Mouse (Mus musculus) kidney, embryonic 15.5 days (tissue): ENCODE results near the gene Rnd3. TPM values are rescaled to one million over a fixed set of nuclear protein-coding genes. Genes with fewer than 3 reads are reported as not detected.
A peak's percentile ranks its signal among the peaks of the same experiment; 100 is the strongest.

Experiments
- ATAC-seq: fragments of 200-750 bp; cut with Nextera tagmentation; replicated peaks from 2 replicates; pipeline ENCODE4 v1.8.0; 2017; ENCODE audit warnings: moderate TSS enrichment; ENCODE audit not compliant: low FRiP score
- H3K27ac ChIP-seq: fragments of 300-500 bp; sonication (generic); 2 replicates; pipeline ENCODE4 v1.5.1; 2015; ENCODE audit warnings: mild to moderate bottlenecking, inconsistent platforms
- H3K27me3 ChIP-seq: fragments of 300-500 bp; sonication (generic); 2 replicates; pipeline ENCODE4 v1.6.1; 2015; ENCODE audit warnings: inconsistent platforms
- H3K36me3 ChIP-seq: fragments of 300-500 bp; sonication (generic); 2 replicates; pipeline ENCODE4 v1.6.1; 2015; ENCODE audit warnings: inconsistent platforms
- H3K4me1 ChIP-seq: fragments of 300-500 bp; sonication (generic); 2 replicates; pipeline ENCODE4 v1.6.1; 2015; ENCODE audit warnings: inconsistent platforms
- H3K4me2 ChIP-seq: fragments of 300-500 bp; sonication (generic); 2 replicates; pipeline ENCODE4 v1.6.1; 2015; ENCODE audit warnings: moderate library complexity, mild to moderate bottlenecking, inconsistent platforms
- H3K4me3 ChIP-seq: fragments of 300-500 bp; sonication (generic); replicated peaks from 2 replicates; pipeline ENCODE4 v1.5.1; 2015; ENCODE audit warnings: mild to moderate bottlenecking, inconsistent platforms
- H3K9ac ChIP-seq: fragments of 300-500 bp; sonication (generic); 2 replicates; pipeline ENCODE4 v1.6.1; 2015; ENCODE audit warnings: mild to moderate bottlenecking, inconsistent platforms
- H3K9me3 ChIP-seq: fragments of 300-500 bp; sonication (generic); replicated peaks from 2 replicates; pipeline ENCODE4 v1.6.1; 2016; ENCODE audit warnings: inconsistent platforms
- WGBS: fragments of 180-500 bp; shearing (Covaris S2); methylation state at CpG from one replicate; pipeline ENCODE4 v1.1.7; 2015; ENCODE audit warnings: mixed read lengths; 5-methylcytosine and 5-hydroxymethylcytosine counted together
- polyA plus RNA-seq: library from polyadenylated mRNA; unstranded; fragments of >200 nt; fragmentation: Nextera tagmentation; extraction: Ambion mirVana; gene quantifications from 2 replicates; pipeline ENCODE4 v1.2.1, GENCODE M21; 2015

Rnd3 gene
- polyA plus RNA-seq: 41.6 and 43.5 TPM in 2 replicates

DNA sequence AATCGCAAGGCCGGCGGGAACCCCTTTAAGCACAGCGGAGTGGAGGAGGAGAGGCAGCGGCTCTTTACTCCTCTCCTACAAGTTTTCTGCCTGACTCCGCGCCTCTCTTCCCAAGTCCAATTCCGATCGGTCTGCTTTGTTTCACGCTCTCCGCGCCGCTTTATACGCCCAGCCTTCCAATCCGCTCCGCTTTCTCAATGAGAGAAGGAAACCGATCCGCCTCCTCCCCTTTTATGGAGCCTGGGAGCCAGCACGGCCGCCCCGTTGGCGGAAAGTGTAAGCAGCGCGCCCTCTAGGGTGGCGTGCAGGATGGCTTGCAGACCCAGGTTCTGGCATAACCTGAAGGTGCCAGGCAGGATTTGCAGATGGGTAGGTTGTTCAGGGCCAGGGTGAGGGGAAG, at the start of gene Rnd3:
Rnd3 (minus strand) TSS at position 137 of the 400 bp plus-strand sequence.
- H3K4me1 ChIP-seq: peaks cover 21% of the 10 kb centered on the region
- no peaks in the 10 kb centered on the region for H3K9me3 ChIP-seq
- no peaks in the 10 kb centered on the region for H3K36me3 ChIP-seq
- peak within 1 kb of the TSS; percentile 75 for H3K9ac ChIP-seq
- WGBS: under 1% methylated on average over 25 of the region's 25 CpGs
- H3K27me3 ChIP-seq: 0 out of 2 replicates have a peak, but pooled peaks cover 4% of the 10 kb centered on the region
- peak within 1 kb of the TSS; percentile 78 for H3K4me2 ChIP-seq
- peak; percentile 72 for ATAC-seq
- peak within 1 kb of the TSS; percentile 82 for H3K4me3 ChIP-seq
- H3K27ac ChIP-seq: peak within 1 kb of the TSS; percentile 89

DNA sequence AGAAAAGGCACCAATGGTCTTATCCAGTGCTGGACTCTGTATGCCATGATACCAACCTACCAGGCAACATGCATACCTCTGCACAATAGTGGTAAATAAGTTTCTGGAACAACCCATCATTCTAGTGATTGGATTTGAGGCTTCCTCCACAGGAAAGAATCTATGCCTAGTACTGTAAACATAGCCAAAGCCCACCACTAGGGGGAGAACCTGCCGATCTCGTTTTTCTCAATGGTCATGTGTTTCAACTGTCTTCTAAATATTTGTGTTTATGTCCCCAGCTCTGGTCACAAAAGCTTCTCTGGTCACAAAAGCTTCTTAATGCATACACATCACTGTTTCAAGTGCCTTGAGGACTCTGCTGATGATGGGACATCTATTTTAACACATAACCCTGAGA, 43.4 kb upstream of the Rnd3 start:
- WGBS: 66% methylated on average over 2 of the region's 2 CpGs
- H3K9ac ChIP-seq: no peak overlapping the region
- H3K4me3 ChIP-seq: no peak overlapping the region
- H3K4me1 ChIP-seq: no peaks in the 10 kb centered on the region
- H3K36me3 ChIP-seq: no peaks in the 10 kb centered on the region
- no peaks in the 10 kb centered on the region for H3K27me3 ChIP-seq
- H3K4me2 ChIP-seq: no peak overlapping the region
- H3K27ac ChIP-seq: no peak overlapping the region
- no peaks in the 10 kb centered on the region for H3K9me3 ChIP-seq
- no peak for ATAC-seq

DNA sequence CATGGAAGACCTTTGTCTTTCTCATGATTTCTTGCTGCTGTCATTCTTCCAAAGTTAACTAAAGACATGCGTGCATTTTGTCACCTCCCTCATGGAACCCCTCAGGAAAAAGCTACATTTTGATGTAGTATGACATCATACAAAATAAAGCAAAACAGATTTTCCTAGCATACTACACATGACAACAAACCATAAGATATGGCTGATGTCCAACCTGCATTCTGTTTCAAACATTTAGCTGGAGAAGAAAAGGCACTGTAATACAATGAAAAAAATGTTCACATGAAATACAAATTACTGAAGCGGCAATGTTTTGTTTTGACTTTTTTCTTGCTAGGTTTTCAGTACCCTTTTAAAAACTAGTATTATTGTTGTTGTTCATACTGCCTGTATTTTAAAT, 36.9 kb upstream of the Rnd3 start:
- H3K27me3 ChIP-seq: no peaks in the 10 kb centered on the region
- H3K4me1 ChIP-seq: no peaks in the 10 kb centered on the region
- no peak overlapping the region for H3K4me2 ChIP-seq
- ATAC-seq: no peak
- H3K36me3 ChIP-seq: no peaks in the 10 kb centered on the region
- no peak overlapping the region for H3K4me3 ChIP-seq
- no peaks in the 10 kb centered on the region for H3K9me3 ChIP-seq
- 84% methylated on average over 2 of the region's 2 CpGs for WGBS
- no peak overlapping the region for H3K9ac ChIP-seq
- no peak overlapping the region for H3K27ac ChIP-seq

DNA sequence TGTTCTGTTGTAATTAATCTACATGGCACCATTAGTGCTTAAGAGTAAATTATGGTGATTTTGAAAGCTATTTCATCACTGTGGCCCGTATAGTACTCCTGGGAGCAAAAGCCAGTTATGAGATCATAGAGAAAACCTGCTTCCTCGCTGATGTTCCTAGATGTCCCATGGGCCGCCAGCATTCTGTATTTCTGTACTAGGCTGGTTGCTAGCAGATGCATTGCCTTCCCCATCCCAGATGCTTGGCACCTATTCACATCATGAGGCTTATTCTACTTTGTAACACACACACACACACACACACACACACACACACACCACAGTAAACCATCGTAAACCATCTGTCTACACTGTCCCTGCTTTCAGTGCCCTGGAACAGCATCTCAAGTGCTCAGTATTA, 34.1 kb upstream of the Rnd3 start:
- 90% methylated on average over 4 of the region's 4 CpGs for whole genome bisulfite sequencing
- no peak overlapping the region for H3K4me2 ChIP-seq
- no peak overlapping the region for H3K9ac ChIP-seq
- no peaks in the 10 kb centered on the region for H3K9me3 ChIP-seq
- H3K4me1 ChIP-seq: no peaks in the 10 kb centered on the region
- ATAC-seq: no peak
- no peak overlapping the region for H3K27ac ChIP-seq
- H3K36me3 ChIP-seq: no peaks in the 10 kb centered on the region
- no peaks in the 10 kb centered on the region for H3K27me3 ChIP-seq
- no peak overlapping the region for H3K4me3 ChIP-seq

DNA sequence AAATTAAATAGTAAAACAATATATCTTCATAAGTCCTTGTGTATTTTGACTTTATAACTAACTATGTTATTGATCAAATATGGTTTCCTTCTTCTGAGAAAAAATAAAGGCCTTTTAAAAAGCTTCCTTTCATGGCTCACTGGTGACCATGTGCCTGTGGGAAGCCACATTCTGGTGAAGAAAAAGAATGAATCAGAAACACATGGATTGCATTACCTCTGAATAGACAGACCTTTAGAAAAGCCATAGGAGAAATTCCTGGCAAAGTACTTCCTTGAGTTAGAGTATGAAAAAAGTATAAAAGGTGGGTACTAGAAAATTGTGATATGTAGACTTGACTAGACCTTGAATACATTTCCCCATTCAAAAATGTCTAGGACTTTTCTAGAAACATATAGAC, 32.5 kb upstream of the Rnd3 start:
- Histone ChIP-seq H3K27ac (no peak overlapping the region), H3K4me2 (no peak overlapping the region), H3K4me3 (no peak overlapping the region), H3K36me3 (no peaks in the 10 kb centered on the region), H3K27me3 (no peaks in the 10 kb centered on the region), H3K9me3 (no peaks in the 10 kb centered on the region), H3K4me1 (no peaks in the 10 kb centered on the region), H3K9ac (no peak overlapping the region)
- ATAC-seq: no peak

DNA sequence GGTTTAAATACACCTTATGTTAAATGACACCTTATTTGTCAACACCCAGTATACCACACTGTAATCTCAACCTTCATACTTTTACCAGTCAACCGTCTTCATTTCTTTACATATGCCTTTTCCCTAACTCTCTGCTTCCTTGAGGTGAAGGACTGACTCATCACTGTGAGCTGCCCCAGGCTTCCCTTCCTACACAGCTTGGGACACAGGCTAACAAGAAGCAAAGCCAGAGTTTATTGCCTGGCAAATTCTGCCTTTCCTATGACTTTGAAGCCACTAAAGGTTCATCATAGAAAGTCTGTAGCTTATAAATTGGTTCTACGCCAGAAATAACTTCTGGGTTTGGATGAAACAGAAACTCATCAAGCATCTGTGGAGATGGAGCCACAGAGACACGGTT, 30.2 kb upstream of the Rnd3 start:
- Histone ChIP-seq H3K27ac (no peak overlapping the region), H3K27me3 (no peaks in the 10 kb centered on the region), H3K9ac (no peak overlapping the region), H3K36me3 (no peaks in the 10 kb centered on the region), H3K4me1 (no peaks in the 10 kb centered on the region), H3K9me3 (no peaks in the 10 kb centered on the region), H3K4me2 (no peak overlapping the region), H3K4me3 (no peak overlapping the region)
- WGBS: 83% methylated on average over 3 of the region's 3 CpGs
- no peak for ATAC-seq

DNA sequence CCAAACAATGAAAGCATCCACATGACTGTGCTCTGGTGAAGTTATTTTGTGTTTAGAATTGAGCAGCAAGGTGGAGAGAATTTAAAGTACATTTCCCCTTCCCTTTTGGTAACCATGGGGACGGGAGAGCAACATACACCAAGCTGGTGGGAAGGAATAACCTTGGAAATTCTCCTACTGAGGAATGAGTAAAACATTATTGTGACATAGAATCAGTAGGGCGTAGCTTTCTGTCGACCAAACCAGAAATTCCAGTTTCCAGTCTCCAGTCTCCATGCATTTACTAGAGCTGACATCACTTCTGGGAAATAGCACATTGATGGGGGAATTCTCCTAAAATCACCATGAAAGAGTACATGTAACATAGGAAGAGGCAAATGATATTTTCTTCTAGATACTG, 28.7 kb upstream of the Rnd3 start:
- 68% methylated on average over 3 of the region's 3 CpGs for WGBS
- Histone ChIP-seq H3K9me3 (no peaks in the 10 kb centered on the region), H3K27me3 (no peaks in the 10 kb centered on the region), H3K4me1 (no peaks in the 10 kb centered on the region), H3K9ac (no peak overlapping the region), H3K27ac (no peak overlapping the region), H3K4me2 (no peak overlapping the region), H3K4me3 (no peak overlapping the region), H3K36me3 (no peaks in the 10 kb centered on the region)
- ATAC-seq: no peak

DNA sequence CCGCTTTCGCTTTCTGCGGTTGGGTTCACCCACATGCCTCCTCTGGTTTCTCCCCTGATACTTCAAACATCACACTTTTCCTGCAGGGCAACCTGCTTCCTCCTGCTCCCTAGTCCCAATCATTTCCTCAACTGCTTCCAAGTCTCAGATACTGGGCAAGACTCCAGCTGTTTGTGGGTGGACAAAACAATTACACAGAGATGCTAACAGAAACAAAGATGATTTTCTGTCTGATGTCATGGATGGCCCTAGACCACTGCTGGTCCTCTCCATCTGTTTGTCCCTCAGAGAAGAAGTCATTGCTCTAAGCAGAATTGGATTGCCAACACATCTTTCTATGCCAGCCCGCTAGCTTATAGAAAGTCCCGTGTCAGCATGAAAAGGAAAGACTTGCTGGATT, 26.4 kb upstream of the Rnd3 start:
- Histone ChIP-seq H3K36me3 (no peaks in the 10 kb centered on the region), H3K9ac (no peak overlapping the region), H3K4me2 (no peak overlapping the region), H3K9me3 (no peaks in the 10 kb centered on the region), H3K27me3 (no peaks in the 10 kb centered on the region), H3K4me3 (no peak overlapping the region), H3K27ac (no peak overlapping the region), H3K4me1 (no peaks in the 10 kb centered on the region)
- 90% methylated on average over 5 of the region's 5 CpGs for WGBS
- no peak for ATAC-seq

DNA sequence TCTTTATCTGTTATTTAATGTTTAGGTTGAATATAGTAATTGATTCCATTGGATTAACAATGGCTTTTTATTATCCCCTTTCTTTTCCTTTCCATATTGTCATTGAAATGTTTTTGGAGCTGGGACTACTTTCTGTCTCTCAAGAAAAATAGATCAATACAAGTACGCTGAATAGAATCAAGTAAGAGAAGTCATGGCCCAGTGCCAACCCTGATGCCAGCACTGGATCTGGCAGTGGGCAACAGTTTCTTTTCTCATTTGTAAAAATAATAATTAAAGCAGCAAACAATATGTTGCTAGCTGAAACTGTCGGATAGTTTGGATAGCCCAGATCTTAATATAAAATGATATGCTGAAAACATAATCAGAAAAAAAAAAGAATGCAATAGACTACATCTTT, 12.2 kb upstream of the Rnd3 start:
- 91% methylated on average over 2 of the region's 2 CpGs for WGBS
- Histone ChIP-seq H3K9ac (no peak overlapping the region), H3K4me3 (no peak overlapping the region), H3K27ac (no peak overlapping the region), H3K27me3 (no peaks in the 10 kb centered on the region), H3K4me2 (no peak overlapping the region), H3K36me3 (no peaks in the 10 kb centered on the region), H3K9me3 (no peaks in the 10 kb centered on the region), H3K4me1 (peaks cover under 1% of the 10 kb centered on the region; the same call in 1 of the 2 replicates)
- no peak for ATAC-seq

DNA sequence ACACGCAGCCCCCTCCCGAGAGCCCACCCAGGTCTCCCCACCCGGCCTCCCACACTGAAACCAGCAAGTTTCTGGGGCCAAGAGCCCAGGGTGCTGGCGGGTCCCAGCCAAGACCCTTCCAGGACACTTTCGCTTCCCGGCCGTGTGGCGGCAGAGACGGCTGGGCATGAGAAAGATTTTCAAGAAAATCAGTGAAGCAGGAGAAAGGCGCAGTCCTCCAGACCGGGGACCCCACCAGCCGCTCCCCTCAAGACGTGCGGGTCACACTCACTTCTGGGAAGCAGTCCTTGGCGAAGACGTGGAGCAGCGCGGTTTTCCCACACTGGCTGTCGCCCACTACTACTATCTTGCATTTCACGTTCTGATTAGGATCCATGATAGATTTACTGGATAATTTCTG, 457 bp downstream of the Rnd3 start:
- Histone ChIP-seq H3K9me3 (no peaks in the 10 kb centered on the region), H3K4me2 (peak overlapping the region; percentile 78), H3K27ac (peak overlapping the region; percentile 89), H3K4me3 (peak overlapping the region; percentile 82), H3K4me1 (peaks cover 24% of the 10 kb centered on the region), H3K36me3 (no peaks in the 10 kb centered on the region), H3K27me3 (0 out of 2 replicates have a peak, but pooled peaks cover 1% of the 10 kb centered on the region), H3K9ac (peak overlapping the region; percentile 75)
- WGBS: under 1% methylated on average over 20 of the region's 20 CpGs
- peak; percentile 19; the same call in 1 of the 2 replicates for ATAC-seq

DNA sequence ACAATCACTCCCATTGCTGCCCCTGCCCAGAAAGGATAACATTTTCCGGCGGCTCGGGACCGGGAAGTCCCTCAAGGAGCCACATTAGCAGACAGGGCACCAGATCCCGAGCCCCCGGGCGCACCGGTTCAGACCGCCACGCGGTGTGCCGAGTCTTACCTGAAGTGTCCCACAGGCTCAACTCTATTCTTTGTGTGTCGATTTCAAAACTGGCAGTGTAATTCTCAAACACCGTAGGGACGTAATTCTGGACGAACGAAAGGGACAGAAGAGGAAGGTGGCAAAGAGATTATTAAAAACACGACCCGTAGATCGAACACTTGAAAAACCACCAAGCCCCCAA, 875 bp downstream of the Rnd3 start:
- H3K9me3 ChIP-seq: no peaks in the 10 kb centered on the region
- peak overlapping the region; percentile 82 for H3K4me3 ChIP-seq
- peaks cover 28% of the 10 kb centered on the region for H3K4me1 ChIP-seq
- H3K4me2 ChIP-seq: peak overlapping the region; percentile 78
- WGBS: under 1% methylated on average over 20 of the region's 20 CpGs
- no peaks in the 10 kb centered on the region for H3K27me3 ChIP-seq
- ATAC-seq: peak; percentile 21
- H3K36me3 ChIP-seq: no peaks in the 10 kb centered on the region
- peak overlapping the region; percentile 75 for H3K9ac ChIP-seq
- H3K27ac ChIP-seq: peak overlapping the region; percentile 89

DNA sequence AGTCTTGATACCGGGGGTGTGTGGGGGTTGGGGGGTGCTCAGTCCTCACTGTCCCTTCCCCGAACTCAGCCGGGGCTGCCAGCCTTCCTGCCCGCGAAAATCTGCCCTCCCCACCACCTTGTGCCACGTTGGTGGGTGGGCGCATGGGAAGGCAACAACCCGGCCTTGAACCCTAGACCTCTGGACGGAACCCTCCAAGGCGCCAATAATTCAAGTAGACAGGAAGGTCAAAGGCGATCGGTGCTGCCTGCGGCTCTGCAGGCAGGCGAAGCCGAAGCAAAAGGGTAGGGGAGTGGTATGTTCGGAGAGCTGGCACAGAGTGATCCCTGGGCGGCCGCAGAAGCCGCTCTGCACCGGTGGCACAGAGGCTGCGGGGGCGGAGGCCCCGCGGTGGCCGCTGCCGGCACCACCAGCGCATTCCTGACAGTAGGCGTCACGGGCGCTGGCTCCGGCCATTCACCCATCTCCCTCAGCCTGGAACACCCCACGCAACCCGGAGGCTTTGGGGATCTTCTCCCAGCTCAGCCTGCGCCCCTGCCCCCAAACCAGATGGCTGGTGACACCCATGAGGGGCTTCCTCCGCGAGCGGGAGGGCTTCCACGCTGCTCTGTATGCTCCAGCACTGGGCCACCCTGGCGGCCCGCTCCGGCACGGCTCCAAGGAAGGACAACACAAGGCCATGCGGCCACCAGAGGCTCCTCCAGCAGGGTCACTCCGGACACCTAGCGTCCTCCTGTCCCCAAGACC, 1.4 kb downstream of the Rnd3 start:
- H3K4me3 ChIP-seq: peak overlapping the region; percentile 82
- no peaks in the 10 kb centered on the region for H3K36me3 ChIP-seq
- WGBS: under 1% methylated on average over 45 of the region's 45 CpGs
- ATAC-seq: peak; percentile 78
- peak overlapping the region; percentile 75 for H3K9ac ChIP-seq
- H3K4me1 ChIP-seq: peaks cover 34% of the 10 kb centered on the region
- no peaks in the 10 kb centered on the region for H3K27me3 ChIP-seq
- H3K9me3 ChIP-seq: no peaks in the 10 kb centered on the region
- H3K27ac ChIP-seq: peak overlapping the region; percentile 89
- peak overlapping the region; percentile 78 for H3K4me2 ChIP-seq

DNA sequence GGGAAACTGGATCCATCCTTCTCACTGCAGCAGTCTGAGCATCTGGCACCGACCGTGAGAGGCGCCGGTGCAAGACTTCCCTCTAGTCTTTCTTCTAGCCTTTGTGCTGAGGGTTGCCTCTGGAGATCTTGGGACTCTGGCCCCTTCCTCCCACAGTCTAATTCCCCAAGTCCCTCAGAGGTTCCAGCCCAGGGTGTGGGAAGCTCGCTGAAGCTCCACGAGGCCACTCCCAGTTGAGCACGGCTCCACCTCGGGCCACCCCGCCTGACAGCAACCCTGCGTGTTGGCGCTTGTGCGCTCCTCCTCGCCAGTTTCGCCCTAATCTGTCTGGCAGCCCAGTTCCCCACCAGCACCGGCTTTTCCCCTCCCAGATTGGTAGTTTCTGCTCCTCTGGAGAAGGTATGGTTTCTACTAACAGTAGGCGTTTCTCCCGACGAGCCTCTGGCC, 2.0 kb downstream of the Rnd3 start:
- ATAC-seq: peak; percentile 79
- peak overlapping the region; percentile 75 for H3K9ac ChIP-seq
- WGBS: under 1% methylated on average over 18 of the region's 18 CpGs
- peak overlapping the region; percentile 78 for H3K4me2 ChIP-seq
- no peaks in the 10 kb centered on the region for H3K36me3 ChIP-seq
- H3K27ac ChIP-seq: peak overlapping the region; percentile 89
- H3K9me3 ChIP-seq: no peaks in the 10 kb centered on the region
- peak overlapping the region; percentile 82 for H3K4me3 ChIP-seq
- no peaks in the 10 kb centered on the region for H3K27me3 ChIP-seq
- peaks cover 39% of the 10 kb centered on the region for H3K4me1 ChIP-seq
